Mouse (Mus musculus): ENCODE results near the gene Nckap5. TPM values are rescaled to one million over a fixed set of nuclear protein-coding genes. Genes with fewer than 3 reads are reported as not detected.

The Nckap5 gene
- total RNA-seq, 1 experiment = 0.18 TPM

- Histone ChIP-seq H3K27ac (ENCODE audit: insufficient read depth, low read depth, low read length, poor library complexity, severe bottlenecking) (no peak overlapping the region), H3K4me3 (ENCODE audit: insufficient read depth in 1 of 2, low read depth in 1 of 2, low read length in 2 of 2, poor library complexity in 1 of 2, severe bottlenecking in 1 of 2) (no peak overlapping the region), H3K9me3 (ENCODE audit: control insufficient read depth, insufficient read depth, low read depth, low read length) (no peaks in the 10 kb centered on the region), H3K9ac (ENCODE audit: insufficient read depth, low read depth, low read length, poor library complexity, severe bottlenecking) (no peak overlapping the region), H3K36me3 (ENCODE audit: control insufficient read depth, insufficient read depth, low read length, poor library complexity, severe bottlenecking) (no peaks in the 10 kb centered on the region), H3K4me1 (ENCODE audit: control insufficient read depth in 2 of 2, insufficient read depth in 2 of 2, low read length in 2 of 2, poor library complexity in 1 of 2) (no peaks in the 10 kb centered on the region)
- DNase-seq (ENCODE audit: low read depth, low spot score) = no peak
- in situ Hi-C loops (cut with MboI; ENCODE audit: low sequenced_read_pairs in 2 of 2, unreplicated experiment in 2 of 2) = no loop called here
- TF ChIP-seq CHD2 (IDR thresholded peaks at IDR 0.05; ENCODE audit: low read depth, low read length) (no peak), ZC3H11A (IDR thresholded peaks at IDR 0.05; ENCODE audit: borderline replicate concordance, low read depth, low read length) (no peak), HCFC1 (IDR thresholded peaks at IDR 0.05; ENCODE audit: borderline replicate concordance, insufficient read depth, low read length) (no peak), ZNF384 (IDR thresholded peaks at IDR 0.05; ENCODE audit: low read depth, low read length) (no peak), MAFK (IDR thresholded peaks at IDR 0.05; ENCODE audit: insufficient read depth, low read depth, low read length) (no peak)
These were observed 146.8 kb downstream of the Nckap5 start for GRCm38 (mm10) chr1:126683621-126684445.

- no peaks in the 10 kb centered on the region for H3K9me3 ChIP-seq (ENCODE audit: control insufficient read depth, insufficient read depth, low read depth, low read length)
- no peak overlapping the region for H3K27ac ChIP-seq (ENCODE audit: insufficient read depth, low read depth, low read length, poor library complexity, severe bottlenecking)
- H3K4me3 ChIP-seq (ENCODE audit: insufficient read depth in 1 of 2, low read depth in 1 of 2, low read length in 2 of 2, poor library complexity in 1 of 2, severe bottlenecking in 1 of 2) = no peak overlapping the region
- H3K4me1 ChIP-seq (ENCODE audit: control insufficient read depth in 2 of 2, insufficient read depth in 2 of 2, low read length in 2 of 2, poor library complexity in 1 of 2) = no peaks in the 10 kb centered on the region
- H3K36me3 ChIP-seq (ENCODE audit: control insufficient read depth, insufficient read depth, low read length, poor library complexity, severe bottlenecking) = no peaks in the 10 kb centered on the region
- no peak for DNase-seq (ENCODE audit: low read depth, low spot score)
- TF ChIP-seq ZNF384 (IDR thresholded peaks at IDR 0.05; ENCODE audit: low read depth, low read length) (no peak), HCFC1 (IDR thresholded peaks at IDR 0.05; ENCODE audit: borderline replicate concordance, insufficient read depth, low read length) (no peak), CHD2 (IDR thresholded peaks at IDR 0.05; ENCODE audit: low read depth, low read length) (no peak), ZC3H11A (IDR thresholded peaks at IDR 0.05; ENCODE audit: borderline replicate concordance, low read depth, low read length) (no peak), MAFK (IDR thresholded peaks at IDR 0.05; ENCODE audit: insufficient read depth, low read depth, low read length) (no peak)
- H3K9ac ChIP-seq (ENCODE audit: insufficient read depth, low read depth, low read length, poor library complexity, severe bottlenecking) = no peak overlapping the region
- in situ Hi-C loops (cut with MboI; ENCODE audit: low sequenced_read_pairs in 2 of 2, unreplicated experiment in 2 of 2) = no loop called here
These were observed 148.8 kb downstream of the Nckap5 start for GRCm38 (mm10) chr1:126681773-126682172.

- Histone ChIP-seq H3K9me3 (ENCODE audit: control insufficient read depth, insufficient read depth, low read depth, low read length) (no peaks in the 10 kb centered on the region), H3K4me1 (ENCODE audit: control insufficient read depth in 2 of 2, insufficient read depth in 2 of 2, low read length in 2 of 2, poor library complexity in 1 of 2) (no peaks in the 10 kb centered on the region; a peak in 1 of 4 replicates), H3K4me3 (ENCODE audit: insufficient read depth in 1 of 2, low read depth in 1 of 2, low read length in 2 of 2, poor library complexity in 1 of 2, severe bottlenecking in 1 of 2) (no peak overlapping the region), H3K9ac (ENCODE audit: insufficient read depth, low read depth, low read length, poor library complexity, severe bottlenecking) (no peak overlapping the region), H3K27ac (ENCODE audit: insufficient read depth, low read depth, low read length, poor library complexity, severe bottlenecking) (no peak overlapping the region), H3K36me3 (ENCODE audit: control insufficient read depth, insufficient read depth, low read length, poor library complexity, severe bottlenecking) (no peaks in the 10 kb centered on the region)
- DNase-seq (ENCODE audit: low read depth, low spot score) = no peak
- in situ Hi-C loops (cut with MboI; ENCODE audit: low sequenced_read_pairs in 2 of 2, unreplicated experiment in 2 of 2) = no loop called here
- TF ChIP-seq MAFK (IDR thresholded peaks at IDR 0.05; ENCODE audit: insufficient read depth, low read depth, low read length) (no peak), HCFC1 (IDR thresholded peaks at IDR 0.05; ENCODE audit: borderline replicate concordance, insufficient read depth, low read length) (no peak), ZC3H11A (IDR thresholded peaks at IDR 0.05; ENCODE audit: borderline replicate concordance, low read depth, low read length) (no peak), CHD2 (IDR thresholded peaks at IDR 0.05; ENCODE audit: low read depth, low read length) (no peak), ZNF384 (IDR thresholded peaks at IDR 0.05; ENCODE audit: low read depth, low read length) (no peak)
These were observed 151.3 kb downstream of the Nckap5 start for GRCm38 (mm10) chr1:126679348-126679747.

DNA sequence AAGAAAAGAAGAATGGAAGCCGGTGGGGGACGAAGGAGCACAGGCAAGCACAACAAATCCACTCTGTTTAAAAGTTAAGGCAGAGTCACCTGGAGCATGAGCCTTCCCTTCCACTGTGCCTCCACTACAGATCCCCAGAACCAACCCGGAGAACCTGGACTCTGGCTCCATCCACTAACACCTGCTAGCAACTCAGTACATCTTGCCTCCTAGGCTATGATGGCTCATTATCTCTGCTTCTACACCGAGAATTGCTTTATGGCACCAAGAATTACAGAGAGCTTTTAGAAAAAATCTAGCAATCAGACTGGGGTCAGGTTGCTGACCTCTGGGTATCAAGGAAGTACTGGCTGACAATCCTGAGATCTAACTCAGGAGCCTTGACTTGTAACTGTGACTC is 153.3 kb downstream of the Nckap5 start:
- no peaks in the 10 kb centered on the region for H3K9me3 ChIP-seq (ENCODE audit: control insufficient read depth, insufficient read depth, low read depth, low read length)
- in situ Hi-C loops (cut with MboI; ENCODE audit: low sequenced_read_pairs in 2 of 2, unreplicated experiment in 2 of 2) = no loop called here
- no peaks in the 10 kb centered on the region for H3K36me3 ChIP-seq (ENCODE audit: control insufficient read depth, insufficient read depth, low read length, poor library complexity, severe bottlenecking)
- H3K9ac ChIP-seq (ENCODE audit: insufficient read depth, low read depth, low read length, poor library complexity, severe bottlenecking) = no peak overlapping the region
- no peak overlapping the region for H3K27ac ChIP-seq (ENCODE audit: insufficient read depth, low read depth, low read length, poor library complexity, severe bottlenecking)
- no peak overlapping the region for H3K4me3 ChIP-seq (ENCODE audit: insufficient read depth in 1 of 2, low read depth in 1 of 2, low read length in 2 of 2, poor library complexity in 1 of 2, severe bottlenecking in 1 of 2)
- no peak for DNase-seq (ENCODE audit: low read depth, low spot score)
- TF ChIP-seq HCFC1 (IDR thresholded peaks at IDR 0.05; ENCODE audit: borderline replicate concordance, insufficient read depth, low read length) (no peak), MAFK (IDR thresholded peaks at IDR 0.05; ENCODE audit: insufficient read depth, low read depth, low read length) (no peak), CHD2 (IDR thresholded peaks at IDR 0.05; ENCODE audit: low read depth, low read length) (no peak)
- no peaks in the 10 kb centered on the region; a peak in 1 of 4 replicates for H3K4me1 ChIP-seq (ENCODE audit: control insufficient read depth in 2 of 2, insufficient read depth in 2 of 2, low read length in 2 of 2, poor library complexity in 1 of 2)

Measured in ES-E14 (cell line).